Mouse (Mus musculus) left cerebral cortex, adult 11 months (tissue): ENCODE measurements at regions not wholly inside any gene's neighbourhood (a gene's known extent, or its start where the extent isn't known, plus 50 kb on each side); places are given as distances from the start of the nearest gene placed in this dataset.

Experiments used
- DNase-seq: peaks from one replicate; pipeline ENCODE4 v3.0.0; 2022; ENCODE audit warnings: low spot score

GRCm38 (mm10) chr2:50635896-50636295, 339.3 kb upstream of the Mmadhc start:
- DNase-seq: no peak

GRCm38 (mm10) chr2:50631786-50632185, 335.2 kb upstream of the Mmadhc start:
- no peak for DNase-seq

- DNase-seq: no peak
Measured at GRCm38 (mm10) chr2:50627501-50627900, 330.9 kb upstream of the Mmadhc start.

- no peak for DNase-seq
Measured at GRCm38 (mm10) chr2:50625233-50625749, 328.7 kb upstream of the Mmadhc start.

GRCm38 (mm10) chr2:50609086-50609485, 312.5 kb upstream of the Mmadhc start:
- no peak for DNase-seq

- no peak for DNase-seq
Measured at GRCm38 (mm10) chr2:50589195-50589594, 292.6 kb upstream of the Mmadhc start.

GRCm38 (mm10) chr2:50588652-50589051, 292.1 kb upstream of the Mmadhc start:
- no peak for DNase-seq

GRCm38 (mm10) chr2:50586321-50587050, 289.9 kb upstream of the Mmadhc start:
- no peak for DNase-seq

- DNase-seq: no peak
Measured at GRCm38 (mm10) chr2:50579620-50580019, 283.0 kb upstream of the Mmadhc start.

GRCm38 (mm10) chr2:50578278-50579043, 281.9 kb upstream of the Mmadhc start:
- no peak for DNase-seq

- DNase-seq: no peak
Measured at GRCm38 (mm10) chr2:50577736-50578135, 281.1 kb upstream of the Mmadhc start.

- no peak for DNase-seq
Measured at GRCm38 (mm10) chr2:50573455-50573854, 276.9 kb upstream of the Mmadhc start.

GRCm38 (mm10) chr2:50571021-50571420, 274.4 kb upstream of the Mmadhc start:
- no peak for DNase-seq

GRCm38 (mm10) chr2:50569502-50570285, 273.1 kb upstream of the Mmadhc start:
- DNase-seq: no peak

- no peak for DNase-seq
Measured at GRCm38 (mm10) chr2:50568777-50569501, 272.3 kb upstream of the Mmadhc start.

- no peak for DNase-seq
Measured at GRCm38 (mm10) chr2:50567542-50567941, 270.9 kb upstream of the Mmadhc start.

GRCm38 (mm10) chr2:50554031-50554430, 257.4 kb upstream of the Mmadhc start:
- DNase-seq: no peak

- no peak for DNase-seq
Measured at GRCm38 (mm10) chr2:50552437-50552836, 255.8 kb upstream of the Mmadhc start.

GRCm38 (mm10) chr2:50549871-50550270, 253.3 kb upstream of the Mmadhc start:
- DNase-seq: no peak

- no peak for DNase-seq
Measured at GRCm38 (mm10) chr2:50539741-50540441, 243.3 kb upstream of the Mmadhc start.

GRCm38 (mm10) chr2:50538068-50538467, 241.5 kb upstream of the Mmadhc start:
- DNase-seq: no peak
